Mouse (Mus musculus): ENCODE results near the gene Mpp2. TPM values are rescaled to one million over a fixed set of nuclear protein-coding genes. Genes with fewer than 3 reads are reported as not detected.

Gene Mpp2
- total RNA-seq, 2 experiments from 2014 or later: 153 to 174 TPM

DNA sequence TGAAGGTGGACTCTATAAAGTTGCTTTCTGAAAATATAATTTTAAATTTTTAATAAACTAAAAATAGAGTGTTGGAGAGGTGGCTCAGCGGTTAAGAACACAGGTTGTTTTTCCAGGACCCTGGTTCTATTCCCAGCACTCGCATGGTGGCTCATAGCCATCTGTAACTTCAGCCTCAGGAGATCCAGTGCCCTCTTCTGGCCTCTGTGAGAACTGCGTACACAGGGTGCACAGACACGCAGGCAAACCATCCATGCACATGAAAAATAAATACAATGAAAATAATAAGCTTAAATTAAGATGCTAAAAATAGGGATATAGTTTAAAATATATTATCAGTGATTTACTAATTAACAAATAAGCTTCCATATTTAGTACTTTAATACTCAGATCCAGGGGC, 47.7 kb downstream of the Mpp2 start:
- intact Hi-C loops (cut with DNase I): loop anchor here (1.0 to 5.0 kb wide), 2 partner anchors 54 to 118 kb away; no protein-coding TSS in a partner anchor
- no peak for DNase-seq (ENCODE audit: low spot score in 2 of 2)

DNA sequence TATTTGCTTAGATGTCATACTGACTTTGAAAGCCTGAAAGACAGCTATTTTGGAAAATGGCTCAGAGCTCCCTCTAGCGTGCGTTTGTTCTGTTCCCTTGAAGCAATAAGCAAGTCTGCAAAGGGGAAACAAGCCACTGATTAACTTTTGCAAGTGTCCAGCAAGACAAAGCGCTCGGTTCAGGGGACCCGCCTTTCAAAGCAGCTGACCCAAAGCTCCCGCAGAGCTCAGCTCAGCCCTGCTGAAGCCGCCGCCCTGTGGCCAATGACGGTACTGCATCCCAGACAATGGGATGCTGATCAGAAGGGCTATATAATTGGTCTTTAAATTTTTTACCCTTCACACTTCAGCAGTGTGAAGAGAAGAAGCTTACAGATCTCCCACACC, 48.2 kb downstream of the Mpp2 start:
- peak; percentile 63 to 67 for DNase-seq (ENCODE audit: low spot score in 2 of 2)
- intact Hi-C loops (cut with DNase I): loop anchor here (1.0 to 5.0 kb wide), 2 partner anchors 54 to 118 kb away; no protein-coding TSS in a partner anchor

DNA sequence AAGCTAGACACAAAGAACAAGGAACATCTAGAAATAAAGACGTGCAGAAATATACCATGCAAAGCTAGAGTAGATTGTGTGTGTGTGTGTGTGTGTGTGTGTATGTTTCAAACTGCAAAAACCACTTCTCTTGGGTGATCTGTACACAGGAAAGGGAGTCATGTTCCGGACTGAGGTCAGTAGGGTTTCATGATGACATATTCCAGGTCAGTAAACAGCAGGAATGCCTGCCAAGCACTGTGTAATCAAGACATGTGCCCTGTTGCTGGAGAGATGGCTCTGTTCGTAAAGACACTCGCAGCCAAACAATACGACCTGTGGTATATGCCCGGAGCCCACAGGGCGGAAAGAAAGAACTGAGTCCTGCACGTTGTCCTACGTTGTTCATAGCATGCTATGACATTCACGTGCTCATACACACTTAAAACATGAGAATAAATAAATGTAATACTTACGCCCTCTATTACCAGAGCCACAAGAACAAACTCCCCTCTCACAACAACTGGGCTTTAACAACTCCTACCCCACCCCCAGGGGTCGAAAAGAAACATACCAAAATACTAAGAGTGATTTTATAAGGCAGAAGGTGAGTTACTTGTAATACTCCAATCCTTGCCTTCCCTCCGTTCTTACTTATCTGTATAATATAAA, 48.7 kb downstream of the Mpp2 start:
- no peak for DNase-seq (ENCODE audit: low spot score in 2 of 2)
- intact Hi-C loops (cut with DNase I): loop anchor here (1.0 to 5.0 kb wide), 2 partner anchors 53 to 117 kb away; no protein-coding TSS in a partner anchor

DNA sequence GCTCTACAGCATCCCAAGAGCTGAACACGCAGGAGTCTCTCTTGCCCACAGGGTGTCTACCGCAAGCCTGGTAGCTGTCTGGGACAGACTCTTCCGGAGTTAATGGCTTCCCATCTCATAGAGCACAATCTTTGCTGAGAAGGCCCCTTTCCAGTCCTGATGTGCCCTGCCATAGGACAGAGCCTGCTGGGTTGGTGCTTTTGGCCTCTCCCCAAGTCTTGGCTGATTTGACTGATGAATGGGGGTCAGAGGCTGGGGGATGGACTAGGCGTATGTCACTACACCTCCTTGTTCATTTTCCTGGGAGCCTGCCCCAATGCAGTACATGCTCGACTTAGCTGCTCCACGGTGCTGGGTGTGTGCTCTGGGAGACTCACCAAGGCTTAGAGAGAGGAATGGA, 50.5 kb downstream of the Mpp2 start:
- no peak for DNase-seq (ENCODE audit: low spot score in 2 of 2)
- intact Hi-C loops (cut with DNase I): no loop called here

DNA sequence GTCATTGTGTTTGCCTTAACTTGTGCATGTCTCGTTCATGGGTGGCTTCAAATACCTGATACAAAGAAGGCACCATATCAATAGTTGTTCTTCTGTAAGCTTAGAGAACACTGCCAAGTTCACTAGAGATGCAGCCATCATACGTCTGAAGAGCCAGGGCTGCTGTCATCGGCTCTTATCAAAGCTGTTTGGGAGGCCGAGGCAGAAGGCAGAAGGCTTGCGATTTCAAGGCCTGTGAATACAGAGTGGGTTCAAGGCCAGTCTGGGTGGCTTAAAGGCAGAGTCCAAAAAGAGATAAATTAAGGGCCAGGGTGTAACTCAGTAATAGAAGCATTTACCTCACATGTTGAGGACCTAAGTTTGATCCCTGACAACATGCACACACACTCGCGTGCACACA, 52.0 kb downstream of the Mpp2 start:
- intact Hi-C loops (cut with DNase I): no loop called here

DNA sequence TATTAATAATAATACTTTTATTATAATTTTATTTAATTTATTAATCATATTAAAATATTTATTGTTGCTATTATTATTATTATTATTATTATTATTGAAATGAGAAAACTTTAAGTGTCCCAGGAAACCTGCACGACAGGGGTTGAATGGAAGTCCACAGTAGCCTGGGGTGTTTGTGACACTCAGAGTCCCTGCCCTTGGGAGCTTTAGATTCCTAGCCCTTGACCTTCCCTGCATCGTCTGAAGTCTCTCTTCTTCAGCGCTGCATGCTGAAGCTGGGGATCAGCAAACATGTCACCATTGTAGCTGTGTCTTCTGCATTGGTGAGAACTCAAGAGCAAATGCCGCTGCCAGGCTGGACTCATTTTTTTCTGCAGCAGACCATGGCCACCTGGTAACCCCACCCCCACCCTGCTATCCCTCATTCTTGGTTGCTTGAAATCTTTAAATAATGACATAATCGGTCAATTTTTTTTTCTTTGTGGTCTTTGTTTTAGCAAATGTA, 52.8 kb downstream of the Mpp2 start:
- intact Hi-C loops (cut with DNase I): no loop called here
- DNase-seq (ENCODE audit: low spot score in 2 of 2): no peak

More for the DNA sequence above, 52.0 kb downstream of the Mpp2 start:
- DNase-seq (ENCODE audit: low spot score in 2 of 2): no peak

DNA sequence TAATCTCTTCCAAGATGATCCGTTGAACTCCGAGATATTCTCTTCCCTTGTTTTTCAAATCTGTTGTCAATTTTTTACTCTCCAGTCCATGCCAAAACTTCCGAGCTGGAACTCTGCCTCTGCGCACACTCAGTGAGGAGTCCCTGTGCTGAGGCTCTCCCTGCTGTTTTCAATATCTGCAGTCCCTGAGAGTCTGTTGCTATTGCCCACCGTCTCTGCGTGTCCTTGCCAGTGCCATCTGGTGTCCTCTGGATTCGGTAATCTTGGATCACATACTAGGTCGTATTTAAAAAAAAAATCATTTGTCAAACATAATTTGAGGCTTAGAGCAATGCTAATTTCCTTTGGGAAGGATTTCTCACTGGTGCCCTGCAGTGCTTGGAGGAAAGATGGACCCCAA, 53.4 kb downstream of the Mpp2 start:
- intact Hi-C loops (cut with DNase I): no loop called here
- no peak for DNase-seq (ENCODE audit: low spot score in 2 of 2)

DNA sequence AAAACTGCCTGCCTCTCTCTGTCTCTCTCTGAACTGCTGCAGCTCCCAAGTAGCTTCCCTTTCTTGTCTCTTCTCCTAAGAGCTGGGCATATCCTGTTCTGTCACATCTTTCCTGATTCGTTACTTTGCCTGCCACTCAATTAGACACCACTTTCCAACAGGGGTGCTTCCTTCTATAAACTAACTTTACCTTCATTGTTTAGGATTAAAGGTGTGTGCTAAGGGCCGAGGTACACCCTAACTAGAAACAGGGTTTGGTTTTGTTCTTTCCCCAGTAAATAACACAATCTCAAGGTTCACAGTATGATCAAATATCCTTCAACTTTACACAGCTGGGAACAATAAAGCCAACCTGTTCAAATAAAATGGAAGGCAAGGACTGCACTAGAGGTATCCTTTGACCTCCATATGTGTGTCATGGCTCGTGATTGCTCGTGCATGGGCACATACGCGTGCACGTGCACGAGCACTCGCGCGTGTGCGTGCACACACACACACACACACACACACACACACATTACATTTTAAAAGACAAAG, 55.2 kb downstream of the Mpp2 start:
- intact Hi-C loops (cut with DNase I): no loop called here
- no peak for DNase-seq (ENCODE audit: low spot score in 2 of 2)

DNA sequence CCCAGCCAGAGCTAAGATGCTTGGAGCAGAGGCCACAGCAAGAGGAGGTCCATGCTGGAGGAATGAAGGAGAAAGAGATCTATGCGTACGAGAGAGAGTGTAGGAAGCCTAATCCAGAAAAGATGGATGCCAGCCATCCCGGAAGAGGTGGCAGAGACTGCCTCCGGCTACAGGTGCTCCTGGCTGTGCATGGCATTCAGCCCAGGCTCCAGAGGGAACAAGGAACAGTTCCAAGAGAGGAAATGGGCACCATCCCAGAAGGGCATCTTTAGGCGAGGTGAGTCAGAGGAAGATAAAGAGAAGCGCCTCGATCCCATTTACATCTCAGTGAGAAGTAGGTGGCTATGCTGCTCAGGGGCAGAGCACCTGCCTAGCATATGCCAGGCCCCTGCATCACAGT, 57.2 kb downstream of the Mpp2 start:
- peak in 1 of 2 experiments; percentile 77 for DNase-seq (ENCODE audit: low spot score in 2 of 2)
- intact Hi-C loops (cut with DNase I): no loop called here

DNA sequence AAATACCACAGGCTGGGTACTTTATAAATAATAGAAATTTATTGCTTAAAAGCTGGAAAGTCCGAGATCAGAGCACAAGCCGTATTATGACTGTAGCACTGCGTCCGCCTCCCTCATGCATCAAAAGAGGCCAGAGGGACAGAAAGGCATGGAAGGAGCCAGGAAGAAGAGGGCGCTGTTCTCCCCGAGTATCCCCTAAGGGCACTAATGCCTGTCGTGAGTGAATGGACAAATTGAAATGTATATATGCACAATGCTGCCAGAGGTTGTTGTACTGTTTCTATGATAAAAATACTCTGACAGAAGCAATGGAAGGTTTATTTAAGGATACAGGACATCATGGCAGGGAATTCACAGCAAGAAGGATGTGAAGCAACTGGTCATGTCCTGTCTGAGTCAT, 58.3 kb downstream of the Mpp2 start:
- intact Hi-C loops (cut with DNase I): no loop called here
- no peak for DNase-seq (ENCODE audit: low spot score in 2 of 2)

DNA sequence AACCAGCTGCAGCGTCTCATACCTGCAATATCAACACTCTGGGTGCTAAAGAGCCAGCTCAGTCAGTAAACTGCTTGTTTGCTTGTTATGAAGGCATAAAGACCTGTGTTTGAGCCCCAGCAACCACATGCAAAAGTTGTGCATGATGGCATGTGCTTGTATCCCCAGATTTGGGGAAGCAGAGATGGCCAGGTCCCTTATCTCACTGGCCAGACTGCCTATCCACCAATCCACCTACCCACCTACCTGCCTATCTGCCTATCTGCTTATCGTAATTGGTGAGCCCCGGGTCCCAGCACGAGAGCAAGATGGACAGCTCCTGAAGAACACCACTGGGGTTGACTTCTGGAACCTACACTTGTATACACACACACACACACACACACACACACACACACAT, 59.0 kb downstream of the Mpp2 start:
- intact Hi-C loops (cut with DNase I): no loop called here
- DNase-seq (ENCODE audit: low spot score in 2 of 2): no peak

DNA sequence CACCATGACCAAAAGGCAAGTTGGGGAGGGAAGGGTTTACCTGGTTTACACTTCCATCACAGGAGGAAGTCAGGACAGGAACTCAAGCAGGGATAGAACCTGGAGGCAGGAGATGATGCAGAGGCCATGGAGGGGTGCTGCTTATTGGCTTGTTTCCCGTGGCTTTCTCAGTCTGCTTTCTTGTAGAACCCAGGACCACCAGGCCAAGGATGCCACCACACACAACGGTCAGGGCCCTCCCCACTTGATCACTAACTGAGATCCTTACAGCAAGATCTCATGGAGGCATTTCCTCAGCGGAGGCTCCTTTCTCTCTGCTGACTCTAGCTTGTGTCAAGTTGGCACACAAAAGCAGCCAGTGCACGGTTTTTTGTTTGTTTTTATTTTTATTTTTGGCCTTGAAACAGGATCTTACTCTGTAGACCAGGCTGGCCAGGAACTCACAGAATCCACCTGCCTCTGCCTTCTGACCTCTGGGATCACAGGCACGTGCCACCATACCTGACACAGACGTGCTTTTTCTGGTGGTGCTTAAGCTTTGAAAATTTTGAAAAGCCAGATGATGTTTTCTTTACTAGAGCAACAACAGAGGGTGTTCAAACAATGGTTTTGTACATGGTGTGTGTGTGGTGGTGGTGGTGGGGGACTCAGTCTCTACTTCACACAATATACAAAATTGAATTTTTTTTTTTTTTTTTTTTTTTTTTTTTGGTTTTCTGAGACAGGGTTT, 60.1 kb downstream of the Mpp2 start, which contains the start of gene Mpp3:
Gene Mpp3, minus strand, starts transcription at position 375 of the 730 bp plus-strand sequence.
- no peak for DNase-seq (ENCODE audit: low spot score in 2 of 2)
- intact Hi-C loops (cut with DNase I): no loop called here

DNA sequence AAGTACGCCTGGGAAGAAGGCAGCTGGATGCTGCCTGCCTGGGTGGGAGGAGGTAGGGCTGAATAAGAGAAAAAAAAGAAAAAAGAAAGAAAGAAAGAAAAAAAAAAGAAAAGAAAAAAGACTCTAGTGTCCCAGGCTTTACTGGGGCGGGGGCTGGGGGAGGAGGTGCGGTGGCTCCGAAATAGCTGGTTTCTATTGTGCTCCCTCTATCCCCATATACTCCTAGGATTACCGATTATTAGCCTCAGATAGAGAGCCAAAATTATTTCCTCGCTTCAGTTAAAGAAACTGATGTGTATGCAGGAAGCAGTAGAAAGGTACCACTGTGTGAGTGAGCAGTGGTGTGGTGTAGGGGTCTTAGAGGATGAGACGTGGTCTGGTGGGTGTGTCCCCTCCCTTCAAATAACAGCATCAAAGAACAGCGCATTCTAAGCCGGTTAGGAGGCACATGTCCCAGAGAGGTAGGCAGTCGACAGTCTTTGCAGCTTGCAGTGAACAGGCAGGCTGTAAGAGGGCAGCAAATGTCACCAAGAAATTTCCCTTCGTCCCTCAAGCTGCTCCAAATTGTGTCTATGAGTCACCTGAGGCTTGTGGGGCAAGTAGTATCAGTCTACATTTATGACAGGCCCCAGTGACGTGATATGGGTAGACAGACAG, 60.8 kb downstream of the Mpp2 start:
- intact Hi-C loops (cut with DNase I): loop anchor here (2.0 kb wide), 3 partner anchors 35 to 61 kb away; partner anchors contain the start of genes Cfap97d1 and Mpp2
- DNase-seq (ENCODE audit: low spot score in 2 of 2): no peak

DNA sequence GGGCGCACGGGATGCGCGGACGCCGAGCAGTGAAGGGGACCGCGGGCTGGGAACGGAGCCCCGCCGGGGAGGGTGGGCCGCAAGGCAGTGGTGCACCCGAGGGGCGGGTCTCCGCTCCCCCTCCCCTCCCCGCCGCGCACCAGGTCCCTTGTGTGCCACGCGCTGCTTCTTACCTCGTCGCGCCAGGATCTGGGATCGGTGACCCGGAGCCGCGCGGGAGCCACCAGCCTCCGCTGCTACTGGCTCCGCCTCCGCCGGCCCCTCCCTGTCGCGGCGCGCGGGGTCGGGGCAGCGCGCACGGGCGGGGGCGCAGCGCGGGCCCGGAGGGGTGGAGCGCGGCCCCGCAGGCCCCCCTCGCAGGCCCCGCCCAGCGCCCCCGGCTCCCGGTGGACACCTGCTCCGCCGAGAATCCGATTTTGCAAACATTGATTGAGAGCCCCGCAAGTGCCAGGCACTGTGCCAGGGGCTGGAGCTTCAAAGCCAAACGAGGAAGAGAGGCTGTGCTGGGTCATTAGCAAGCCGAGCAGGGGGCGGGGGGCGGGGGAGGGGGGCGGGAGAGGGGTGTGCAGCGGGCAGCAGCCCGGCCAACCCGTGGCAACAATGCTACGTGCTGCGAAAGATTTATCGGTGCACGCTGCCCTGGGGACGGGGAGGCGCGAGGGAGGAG, 61.5 kb downstream of the Mpp2 start:
- intact Hi-C loops (cut with DNase I): loop anchor here (2.0 kb wide), 3 partner anchors 34 to 62 kb away; partner anchors contain the start of genes Cfap97d1 and Mpp2
- DNase-seq (ENCODE audit: low spot score in 2 of 2): peak; percentile 63 to 69

DNA sequence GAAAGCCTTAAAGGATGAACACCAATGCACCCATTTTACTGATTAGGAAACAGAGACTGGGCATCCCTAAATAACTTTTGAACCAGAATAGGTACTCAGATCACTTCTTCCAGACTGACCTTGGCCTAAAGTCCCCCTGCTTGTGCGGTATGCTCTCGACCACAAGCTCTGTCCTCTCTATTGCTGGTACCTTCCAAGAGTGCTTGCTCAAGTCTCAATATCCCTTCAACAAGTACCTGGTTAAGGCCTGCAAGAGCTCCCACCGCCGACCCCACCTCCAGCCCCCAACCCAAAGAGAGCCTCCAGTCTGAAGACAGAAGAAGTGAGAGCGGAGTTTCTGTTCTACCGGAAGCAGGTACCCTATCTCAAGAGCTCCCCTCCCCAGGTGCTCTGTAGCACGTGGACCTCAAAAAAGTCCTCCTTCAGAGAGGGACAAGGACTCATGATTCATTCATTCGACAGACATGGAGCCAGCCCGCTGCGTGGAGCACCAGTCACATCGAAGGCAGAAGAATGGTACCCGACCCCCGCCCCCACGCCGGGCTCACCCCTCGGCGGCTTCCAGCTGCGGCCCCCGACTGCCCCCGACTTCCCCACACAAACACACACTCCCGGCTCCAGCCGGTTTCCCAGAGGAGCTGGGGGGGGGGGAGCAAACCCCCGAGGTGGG, 62.2 kb downstream of the Mpp2 start:
- intact Hi-C loops (cut with DNase I): loop anchor here (2.0 kb wide), 3 partner anchors 33 to 63 kb away; partner anchors contain the start of genes Cfap97d1 and Mpp2
- DNase-seq (ENCODE audit: low spot score in 2 of 2): peak in 1 of 2 experiments; percentile 49

DNA sequence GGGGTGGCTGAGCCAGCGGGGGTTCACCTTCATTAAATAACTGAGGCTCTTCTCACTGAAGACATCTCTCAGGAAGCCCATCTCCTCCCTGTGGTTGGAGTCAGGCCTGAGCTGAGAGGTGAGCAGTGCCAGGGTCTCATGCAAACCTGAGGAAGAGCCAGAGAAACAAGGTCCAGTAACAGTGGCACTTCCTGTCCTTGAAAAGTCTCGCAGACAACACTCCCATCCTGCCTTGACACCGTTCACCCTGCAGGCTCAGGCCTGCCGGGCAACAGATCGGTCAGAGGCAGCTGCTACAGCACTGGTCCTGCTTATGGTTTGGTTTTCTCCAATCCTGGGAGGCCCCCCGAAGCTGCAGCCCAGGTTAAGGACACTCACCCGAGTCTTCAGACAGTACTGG, 63.0 kb downstream of the Mpp2 start:
- DNase-seq (ENCODE audit: low spot score in 2 of 2): no peak
- intact Hi-C loops (cut with DNase I): no loop called here

DNA sequence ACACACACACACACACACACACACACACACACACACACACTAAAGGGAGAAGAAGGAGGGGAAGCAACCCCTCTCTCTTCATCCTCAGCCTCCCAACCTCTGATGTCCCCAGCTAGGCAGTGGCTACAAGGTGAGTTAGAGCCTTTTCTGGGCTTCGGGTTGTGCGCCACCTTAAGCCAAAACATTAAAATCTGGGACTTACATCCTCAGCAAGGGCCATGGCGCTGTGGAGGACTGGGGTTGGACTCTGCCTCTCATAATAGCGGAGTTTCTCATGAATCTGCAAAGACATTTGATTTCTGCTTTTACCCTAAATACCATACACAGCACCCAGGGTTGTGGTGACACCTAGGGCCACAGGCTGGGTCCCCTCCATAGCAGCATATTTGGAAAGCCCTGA, 63.4 kb downstream of the Mpp2 start:
- DNase-seq (ENCODE audit: low spot score in 2 of 2): no peak
- intact Hi-C loops (cut with DNase I): no loop called here

DNA sequence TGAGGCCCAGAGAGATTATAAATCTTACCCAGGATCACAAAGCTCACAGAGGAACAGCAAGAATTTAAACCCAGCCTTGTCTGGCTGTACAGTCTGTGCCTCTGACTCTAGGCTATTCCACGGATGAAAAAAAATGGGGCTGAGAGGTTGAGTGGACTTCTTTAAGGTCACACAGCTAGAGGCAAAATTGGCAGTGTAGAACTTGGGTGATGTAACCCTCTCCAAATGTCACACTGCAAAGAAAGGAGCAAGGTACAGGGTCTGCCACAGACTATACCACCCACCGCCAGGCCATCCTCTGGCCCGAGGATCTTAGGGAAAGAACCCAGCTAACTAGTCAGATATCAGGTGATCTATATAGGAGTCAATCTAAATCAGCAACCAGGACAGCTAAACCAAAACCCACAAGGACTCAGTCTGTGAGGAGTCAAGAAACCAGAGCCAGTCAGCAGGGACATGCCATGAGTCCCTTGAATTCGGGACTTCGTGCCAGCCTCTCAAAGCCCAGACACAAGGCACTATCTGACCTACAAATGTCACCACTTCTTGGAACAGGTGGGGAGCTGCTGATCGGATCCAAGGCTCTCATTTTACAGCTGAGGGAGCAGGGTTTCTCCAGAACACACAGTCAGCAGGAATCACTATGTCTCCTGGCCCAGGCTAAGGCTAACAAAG, 64.1 kb downstream of the Mpp2 start:
- intact Hi-C loops (cut with DNase I): no loop called here
- DNase-seq (ENCODE audit: low spot score in 2 of 2): no peak

Measured in left cerebral cortex, postnatal 25 days (tissue).